Mouse (Mus musculus) activated CD4-positive, CD25-positive, alpha-beta regulatory T cell, adult 4 months (primary cell): ENCODE results near the gene Cpne5. TPM values are rescaled to one million over a fixed set of nuclear protein-coding genes. Genes with fewer than 3 reads are reported as not detected.
"Not testable (repeated sequence)": the region's sequence is repeated elsewhere in the genome, so short reads cannot be mapped to it uniquely, and the experiment has no call there.

Experiments used
- ATAC-seq: one replicate; pipeline ENCODE4 v1.8.0; 2017
- polyA plus RNA-seq, 2 experiments: library from polyadenylated mRNA; unstranded; fragments of 100-300 nt; shearing (Covaris generic); gene quantifications; one replicate each; pipeline ENCODE4 v1.2.1; 2017

Gene Cpne5
- 1 to 10 TPM; 1.5 to 1.6 TPM for polyA plus RNA-seq

DNA sequence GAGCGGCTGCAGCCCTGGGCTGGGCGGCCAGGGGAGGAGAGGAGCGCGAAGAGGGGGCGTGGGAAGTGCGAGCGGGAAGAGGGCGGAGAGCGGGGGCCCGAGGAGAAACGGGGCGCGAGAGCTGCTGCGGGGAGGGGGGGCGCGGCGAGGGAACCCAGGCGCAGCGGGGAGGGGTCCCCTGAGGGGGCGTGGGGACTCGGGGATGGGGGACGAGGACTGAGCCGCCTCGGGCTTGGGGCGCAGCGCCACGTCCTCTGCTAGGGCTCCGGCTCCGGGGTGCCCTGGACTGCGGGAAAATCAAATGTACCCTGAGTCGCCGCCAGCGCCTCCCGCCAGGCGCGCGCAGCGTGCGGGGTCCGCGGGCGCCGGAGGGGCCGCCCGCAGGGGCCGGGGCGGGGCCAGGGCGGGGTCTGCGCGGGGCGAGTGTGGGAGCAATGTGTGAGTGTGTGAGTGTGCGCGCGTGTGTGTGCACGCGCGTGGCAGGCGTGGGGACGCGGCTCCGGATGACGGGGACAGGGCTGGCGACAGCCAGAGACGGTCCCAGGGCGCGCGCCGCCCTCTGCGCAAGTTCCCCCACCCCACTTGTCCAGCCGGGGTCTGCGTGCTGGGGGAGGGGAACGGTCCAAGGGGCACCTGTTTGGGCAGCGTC, at the start of gene Cpne5:
Gene Cpne5, minus strand, starts transcription at position 396 of the 649 bp plus-strand sequence.
- ATAC-seq = no peak

DNA sequence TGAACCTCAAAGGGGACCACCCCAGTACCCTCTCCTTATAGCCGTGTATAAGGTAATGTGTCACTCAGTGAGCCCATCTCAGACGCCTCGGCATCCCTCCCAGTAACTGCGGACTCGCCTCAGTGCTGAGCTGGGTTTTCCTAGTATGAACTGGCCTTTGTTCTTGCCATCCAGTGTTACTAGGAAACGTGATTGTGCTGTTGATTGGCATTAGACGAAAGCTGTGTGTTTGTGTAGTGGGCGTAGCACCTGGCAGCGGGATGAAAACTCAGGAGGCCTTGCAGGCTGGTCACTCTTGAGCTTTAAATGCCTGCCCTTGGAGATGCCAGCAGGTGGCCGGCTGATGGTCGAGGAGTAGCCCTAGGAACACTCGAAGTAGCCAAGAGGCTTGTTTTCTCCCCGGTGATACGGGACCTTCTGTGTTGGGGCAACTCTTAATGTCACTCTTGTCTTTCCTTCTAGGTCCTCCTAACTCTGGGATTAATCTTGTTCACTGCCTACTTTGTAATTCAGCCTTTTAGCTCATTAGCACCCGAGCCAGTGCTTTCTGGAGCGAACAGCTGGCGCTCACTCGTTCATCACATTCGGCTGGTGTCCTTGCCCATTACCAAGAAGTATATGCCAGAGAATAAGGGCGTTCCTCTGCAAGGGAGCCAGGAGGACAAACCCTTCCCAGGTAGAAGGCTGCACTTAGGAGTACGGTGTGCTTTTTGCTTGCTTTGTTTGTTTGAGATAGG, 44.4 kb upstream of the Cpne5 start:
- ATAC-seq = no peak

DNA sequence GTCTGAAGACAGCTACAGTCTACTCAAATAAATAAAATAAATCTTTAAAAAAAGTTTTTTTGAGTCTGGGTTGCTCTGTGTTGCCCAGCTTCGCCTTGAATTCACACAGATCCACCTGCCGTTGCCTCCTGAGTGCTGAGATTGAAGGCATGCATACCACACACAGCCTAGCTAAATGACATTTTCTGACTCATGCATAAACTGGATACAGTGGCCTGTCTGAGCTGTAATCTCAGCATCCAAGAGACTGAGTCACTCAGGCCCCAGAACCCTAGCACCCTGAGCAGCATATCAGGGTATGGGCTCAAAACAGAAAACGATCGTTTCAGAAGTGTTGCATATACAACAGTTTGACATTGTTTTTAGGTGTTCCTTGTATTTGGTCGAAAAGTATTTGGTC, 43.6 kb upstream of the Cpne5 start:
- no peak for ATAC-seq

DNA sequence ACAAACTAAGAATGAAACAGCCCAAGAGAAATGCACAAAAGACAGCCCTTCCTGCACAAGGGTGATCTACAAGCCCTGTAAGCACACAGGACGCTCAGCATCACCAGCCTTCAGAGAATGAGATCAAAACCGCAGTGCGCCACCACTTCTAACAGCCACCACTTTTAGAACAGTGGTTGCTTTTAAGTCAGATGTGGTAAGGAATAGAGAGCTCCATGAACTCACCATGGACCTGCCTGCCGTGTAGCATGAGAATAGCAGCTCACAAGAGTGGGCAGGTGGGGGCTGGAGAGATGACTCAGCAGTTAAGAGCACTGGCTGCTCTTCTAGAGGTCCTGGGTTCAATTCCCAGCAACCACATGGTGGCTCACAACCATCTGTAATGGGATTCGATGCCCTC, 42.5 kb upstream of the Cpne5 start:
- peak; percentile 98 for ATAC-seq

DNA sequence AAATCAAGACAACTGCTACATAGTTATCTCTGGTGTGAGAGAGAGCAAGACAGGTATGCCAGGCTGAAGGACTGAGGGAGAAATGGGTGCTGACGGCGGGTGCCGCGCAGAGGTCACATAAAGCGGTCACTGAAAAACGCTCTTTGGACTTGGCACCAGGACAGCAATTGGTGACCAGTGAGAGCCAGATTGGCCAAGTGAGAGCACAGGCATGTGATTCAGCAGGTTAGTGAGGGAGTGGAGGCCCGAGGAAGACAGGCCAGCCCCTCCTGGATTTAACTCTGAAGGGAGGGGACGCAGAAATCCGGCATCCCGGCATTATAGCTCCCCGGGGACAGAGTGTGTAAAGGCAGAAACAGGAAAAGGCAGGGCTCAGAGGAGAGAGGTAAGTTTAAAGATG, 35.9 kb upstream of the Cpne5 start:
- ATAC-seq = no peak

DNA sequence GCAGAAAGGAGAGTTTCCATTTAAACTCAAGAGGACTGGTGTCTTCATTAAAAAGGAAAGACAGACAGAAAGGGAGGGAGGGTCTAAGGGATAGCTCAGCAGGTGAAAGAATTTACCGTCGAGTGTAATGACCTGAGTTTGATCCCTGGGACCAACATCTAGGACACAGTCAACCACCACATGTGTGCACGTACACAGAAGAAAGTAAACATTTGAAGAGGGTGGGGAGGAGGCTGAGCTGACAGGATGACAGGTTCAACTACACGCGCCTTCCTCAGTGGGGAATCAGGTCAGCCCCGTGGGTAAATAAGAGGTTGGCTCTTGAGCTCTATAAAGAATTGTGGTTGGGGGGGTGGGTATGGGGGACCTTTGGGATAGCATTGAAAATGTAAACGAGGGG, 35.2 kb upstream of the Cpne5 start:
- ATAC-seq = no peak

DNA sequence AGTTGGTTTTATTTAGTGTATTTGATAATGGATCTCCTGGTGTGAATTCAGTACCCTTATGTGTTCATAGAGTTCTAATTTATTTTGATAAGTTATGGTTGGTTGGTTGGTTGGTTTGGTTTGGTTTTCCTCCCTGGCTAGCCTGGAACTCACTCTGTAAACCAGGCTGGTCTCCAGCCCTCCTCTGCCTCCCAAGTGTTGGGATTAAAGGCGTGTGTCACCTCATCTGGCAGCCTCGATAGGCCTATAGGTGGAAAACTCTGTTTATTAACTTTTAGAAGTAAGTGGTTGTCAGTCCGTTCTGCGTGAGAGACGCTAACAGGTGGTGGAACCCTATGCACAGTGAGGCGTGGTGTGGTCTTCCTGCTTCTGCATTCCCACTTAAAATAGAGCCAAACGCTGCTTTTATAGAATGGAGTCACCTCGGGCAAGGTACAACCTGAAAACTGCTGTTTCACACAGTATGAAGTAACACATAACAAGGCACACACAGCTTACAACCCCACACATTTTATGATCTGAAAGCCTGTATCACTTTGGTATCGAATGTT, 32.3 kb upstream of the Cpne5 start:
- ATAC-seq = no peak

DNA sequence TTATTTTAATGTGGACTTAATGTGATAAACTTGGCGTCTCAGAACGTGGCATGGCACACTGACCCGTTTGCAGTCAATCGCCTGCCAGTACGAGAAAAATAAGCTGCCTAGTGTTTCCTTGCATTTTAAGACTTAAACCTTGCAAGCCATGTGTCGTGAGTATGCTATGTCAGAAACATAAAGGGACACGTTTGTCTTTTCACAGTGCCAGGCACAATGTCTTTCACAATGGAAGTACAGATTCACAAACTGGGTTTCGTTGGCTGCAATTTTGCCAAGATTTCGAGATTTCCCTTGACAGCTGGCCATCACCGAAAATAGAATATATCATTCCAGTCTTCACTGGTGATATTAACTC, 31.4 kb upstream of the Cpne5 start:
- ATAC-seq = no peak

DNA sequence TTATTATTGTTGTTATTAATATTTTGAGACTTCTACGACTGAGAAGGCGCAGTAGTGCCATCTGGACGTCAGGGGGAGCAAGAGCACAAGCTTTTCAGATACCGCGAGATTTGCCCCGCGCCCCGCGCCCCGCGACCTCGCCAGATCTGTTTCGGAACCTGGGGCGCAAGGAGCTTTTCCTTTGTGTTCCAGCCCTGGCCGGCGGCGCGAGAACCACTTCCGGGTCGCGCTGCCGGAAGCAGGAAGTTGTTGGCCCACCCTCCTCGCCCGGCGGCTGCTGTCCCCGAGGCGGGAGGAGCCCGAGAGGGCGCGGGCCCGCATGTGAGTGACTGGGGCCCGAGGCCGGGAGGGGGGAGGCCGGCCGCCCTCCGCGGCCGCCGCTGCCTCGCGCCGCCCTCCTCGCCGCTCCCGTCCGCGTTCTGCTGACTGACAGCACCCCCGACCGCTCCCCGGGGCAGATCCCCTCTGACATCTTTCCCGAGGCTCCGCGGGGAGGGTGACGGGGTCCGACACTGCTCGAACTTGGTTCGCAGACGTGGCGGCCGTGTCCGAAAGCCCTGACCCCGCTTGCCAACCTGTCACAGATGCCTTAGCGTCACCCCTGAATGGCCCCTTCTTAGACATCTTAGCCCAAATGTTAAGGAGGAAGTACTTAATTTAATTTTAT, 30.8 kb upstream of the Cpne5 start, which contains the start of gene BC004004:
Gene BC004004, plus strand, starts transcription at position 107 of the 667 bp plus-strand sequence.
- ATAC-seq = peak; percentile 78

DNA sequence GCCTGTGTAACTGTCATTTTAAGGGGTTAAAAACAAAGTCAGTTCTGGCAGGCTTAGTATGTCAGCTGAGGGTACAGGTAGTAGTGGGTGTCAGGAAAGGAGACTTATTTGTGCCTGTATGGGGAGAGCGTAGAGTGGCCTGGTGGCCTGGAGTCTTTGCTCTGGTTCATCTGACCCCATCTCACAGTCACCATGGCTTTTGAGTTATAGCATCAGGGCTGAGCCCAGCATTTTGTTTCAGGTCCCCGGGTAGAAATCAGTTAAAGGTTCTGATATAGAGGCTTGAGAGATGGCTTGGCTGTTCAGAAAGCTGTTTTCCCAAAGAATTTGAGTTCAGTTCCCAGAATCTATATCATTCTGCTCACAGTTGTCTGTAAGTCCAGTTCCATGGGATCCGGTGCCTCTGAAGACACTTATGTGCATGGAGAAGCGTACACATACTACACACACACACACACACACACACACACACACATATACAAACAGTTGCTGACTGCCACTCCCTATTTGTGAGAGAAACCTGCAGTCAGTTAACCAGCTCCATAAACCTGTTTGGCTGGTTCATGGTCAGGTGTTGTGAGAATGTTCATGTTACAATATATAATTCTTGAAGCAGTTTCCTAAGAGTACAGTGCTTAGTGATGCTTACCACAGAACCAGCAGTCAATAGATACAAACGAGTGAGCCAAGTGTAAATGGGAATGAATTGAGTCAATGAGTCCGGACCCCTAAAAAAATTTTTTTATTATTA, 30.1 kb upstream of the Cpne5 start:
- no peak for ATAC-seq

DNA sequence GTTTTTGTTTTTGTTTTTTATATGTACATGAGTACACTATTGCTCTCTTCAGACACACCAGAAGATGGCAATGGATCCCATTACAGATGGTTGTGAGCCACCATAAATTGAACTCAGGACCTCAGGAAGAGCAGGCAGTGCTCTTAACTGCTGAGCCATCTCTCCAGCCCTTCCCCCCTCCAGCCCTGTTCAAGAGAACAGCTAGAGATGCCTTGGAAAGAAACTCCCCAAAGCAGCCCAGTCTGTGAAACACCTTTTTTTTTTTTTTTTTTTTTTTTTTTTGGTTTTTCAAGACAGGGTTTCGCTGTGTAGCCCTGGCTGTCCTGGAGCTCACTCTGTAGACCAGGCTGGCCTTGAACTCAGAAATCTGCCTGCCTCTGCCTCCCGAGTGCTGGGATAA, 29.1 kb upstream of the Cpne5 start:
- ATAC-seq = not testable (repeated sequence)

DNA sequence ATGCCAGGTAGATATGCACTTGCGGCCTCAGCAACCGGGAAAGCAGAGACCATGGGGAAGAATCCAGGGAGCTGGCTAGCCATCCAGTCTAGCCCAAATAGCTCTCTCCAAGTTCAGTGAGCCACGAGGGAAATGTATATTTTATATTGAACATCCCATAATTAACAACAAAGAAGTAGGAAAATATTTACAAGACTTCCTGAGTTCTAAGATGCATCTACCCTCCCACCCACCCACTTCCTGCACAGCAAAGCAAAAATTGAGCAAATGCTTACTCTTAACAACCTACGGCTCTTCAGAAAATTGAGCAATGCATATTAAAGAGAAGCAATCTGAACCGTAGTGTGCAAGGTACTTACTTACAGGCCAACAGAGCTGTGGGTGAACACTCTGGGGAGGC, 26.8 kb upstream of the Cpne5 start:
- no peak for ATAC-seq

DNA sequence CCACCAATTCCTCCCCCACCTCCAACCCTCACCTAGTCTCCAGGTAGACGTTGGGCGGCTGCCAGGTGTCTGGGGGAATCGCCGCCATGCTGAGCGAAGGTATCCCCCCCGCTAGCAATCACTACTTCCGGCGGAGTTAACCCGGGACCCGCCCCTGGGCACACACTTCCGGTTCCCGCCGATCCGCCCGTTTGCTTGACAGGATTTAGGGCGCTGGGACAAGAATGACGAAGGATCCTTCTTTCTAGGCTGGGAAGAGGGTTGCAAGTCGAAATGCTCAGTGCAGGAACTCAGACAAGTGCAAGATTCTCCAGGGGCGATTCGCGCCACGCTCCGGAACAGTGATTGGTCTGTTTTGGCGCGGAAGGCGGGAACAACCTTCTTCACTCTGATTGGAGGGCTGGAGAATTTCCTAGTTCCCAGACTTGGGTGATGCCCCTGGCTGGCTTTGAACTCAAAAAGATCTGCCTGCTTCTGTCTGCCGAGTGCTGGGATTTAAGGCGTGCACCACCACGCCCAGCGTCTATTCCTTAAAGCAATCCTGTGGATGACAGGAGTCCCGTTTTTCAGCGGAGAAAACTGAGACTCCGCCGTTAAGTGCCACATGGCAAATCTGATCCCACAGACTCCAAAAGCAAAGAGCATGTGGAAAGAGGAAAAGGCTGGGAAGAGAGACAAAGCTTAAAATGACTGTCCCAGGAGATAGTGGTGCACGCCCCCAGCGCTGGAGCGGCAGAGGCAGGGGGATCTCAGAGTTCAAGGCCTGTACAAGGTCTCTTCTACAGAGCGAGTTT, 26.1 kb upstream of the Cpne5 start, which contains the start of gene Ppil1:
Gene Ppil1, minus strand, starts transcription at position 347 of the 794 bp plus-strand sequence.
- ATAC-seq = peak; percentile 53

DNA sequence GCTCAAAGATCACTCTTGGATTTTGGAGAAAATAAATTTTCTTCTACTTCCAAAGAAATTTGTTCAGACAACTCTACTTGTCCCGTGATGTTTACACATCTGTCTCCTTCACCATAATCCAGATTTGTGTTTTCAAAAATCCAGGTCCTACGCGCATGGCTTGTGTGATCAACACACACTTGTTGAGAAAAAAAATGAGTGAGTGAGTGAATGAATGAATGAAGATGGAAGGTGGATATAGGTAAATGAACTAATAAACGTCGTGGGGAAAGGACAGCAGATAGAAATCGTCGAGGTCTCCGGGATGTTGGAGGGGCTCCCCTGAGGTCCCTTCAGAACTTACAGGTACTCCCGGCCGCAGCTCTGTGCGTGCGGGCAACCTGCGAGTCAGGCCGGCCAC, 25.4 kb upstream of the Cpne5 start:
- ATAC-seq = no peak

DNA sequence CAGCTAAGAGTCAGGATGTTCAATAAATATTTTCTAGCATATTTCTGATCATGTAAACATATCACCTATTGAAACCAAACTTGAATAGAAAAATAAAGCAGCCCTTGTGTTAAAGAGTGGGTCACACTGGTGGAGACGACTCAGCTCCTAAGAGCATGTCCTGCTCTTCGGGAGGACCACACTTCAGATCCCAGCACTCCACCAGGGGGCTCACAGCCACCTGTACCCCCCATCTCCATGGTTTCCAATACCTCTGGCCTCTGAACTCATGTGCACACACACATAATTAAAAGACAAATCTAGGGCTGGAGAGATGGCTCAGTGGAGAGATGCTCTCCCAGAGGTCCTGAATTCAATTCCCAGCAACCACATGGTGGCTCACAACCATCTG, 24.3 kb upstream of the Cpne5 start:
- no peak for ATAC-seq

DNA sequence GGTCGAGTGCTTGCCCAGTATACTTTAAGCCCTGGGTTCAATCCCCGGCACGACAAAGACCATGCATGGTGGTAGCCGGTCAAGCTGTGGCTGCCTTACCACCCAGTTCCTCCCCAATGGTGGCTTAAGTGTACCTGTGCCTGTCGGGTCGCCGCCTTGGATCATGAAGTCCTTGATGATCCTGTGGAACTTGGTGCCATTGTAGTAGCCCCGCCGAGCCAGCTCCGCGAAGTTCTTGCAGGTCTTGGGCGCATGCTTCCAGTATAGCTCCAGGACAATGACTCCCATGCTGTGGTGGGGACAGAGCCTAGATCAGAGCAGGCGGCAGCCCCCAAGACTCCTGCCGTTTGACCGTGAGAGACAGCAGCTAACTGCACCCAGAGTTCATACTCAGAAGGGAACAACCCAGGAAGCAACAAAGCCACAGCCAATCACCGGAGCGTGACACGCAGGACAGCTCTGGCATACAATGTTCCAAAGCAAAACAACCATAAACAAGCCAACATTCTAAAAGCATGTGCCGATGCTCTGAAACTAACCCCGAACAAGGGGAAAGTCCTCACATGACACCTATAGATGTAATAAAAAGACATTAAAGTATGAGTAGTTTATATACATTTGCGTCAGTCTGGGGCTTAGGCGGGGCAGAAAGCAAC, 23.8 kb upstream of the Cpne5 start:
- peak; percentile 19 for ATAC-seq

DNA sequence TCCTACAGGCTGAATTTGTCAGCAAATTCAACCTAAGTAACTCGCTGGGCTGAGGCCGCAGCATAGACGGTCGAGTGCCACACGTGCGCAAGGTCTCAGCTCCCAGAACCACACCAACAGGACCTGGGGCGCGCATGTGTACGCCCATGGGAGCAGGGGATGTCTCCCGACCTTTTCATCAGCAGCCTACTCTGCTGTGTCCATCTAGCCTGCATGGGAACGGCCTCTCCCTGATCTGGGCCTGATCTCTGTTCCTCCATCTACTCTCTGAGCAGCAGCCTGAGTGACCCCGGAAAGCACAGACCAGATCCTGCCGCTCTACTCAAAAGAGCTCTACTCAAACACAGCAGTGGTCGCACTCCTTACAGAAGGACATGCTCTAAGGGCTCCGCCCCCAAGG, 22.5 kb upstream of the Cpne5 start:
- ATAC-seq = no peak

DNA sequence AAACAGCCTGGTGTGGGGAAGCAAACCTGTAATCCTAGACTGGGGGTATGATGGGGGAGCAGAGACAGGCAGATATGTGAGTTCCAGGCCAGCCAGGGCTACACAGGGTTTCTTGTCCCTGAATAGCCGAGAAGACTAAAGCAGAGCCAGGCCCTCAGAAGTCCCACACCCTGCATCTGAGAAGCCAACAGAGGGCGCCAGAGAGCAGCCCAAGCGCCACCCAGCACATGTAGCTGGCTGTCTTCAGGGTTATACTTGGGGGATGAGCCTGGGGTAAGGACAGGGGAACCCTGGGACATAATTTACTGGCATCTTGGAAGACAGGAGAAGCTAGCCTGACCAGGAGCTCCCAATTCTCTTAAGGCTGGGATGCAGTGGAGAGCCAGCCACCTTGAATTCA, 21.5 kb upstream of the Cpne5 start:
- peak; percentile 40 for ATAC-seq

DNA sequence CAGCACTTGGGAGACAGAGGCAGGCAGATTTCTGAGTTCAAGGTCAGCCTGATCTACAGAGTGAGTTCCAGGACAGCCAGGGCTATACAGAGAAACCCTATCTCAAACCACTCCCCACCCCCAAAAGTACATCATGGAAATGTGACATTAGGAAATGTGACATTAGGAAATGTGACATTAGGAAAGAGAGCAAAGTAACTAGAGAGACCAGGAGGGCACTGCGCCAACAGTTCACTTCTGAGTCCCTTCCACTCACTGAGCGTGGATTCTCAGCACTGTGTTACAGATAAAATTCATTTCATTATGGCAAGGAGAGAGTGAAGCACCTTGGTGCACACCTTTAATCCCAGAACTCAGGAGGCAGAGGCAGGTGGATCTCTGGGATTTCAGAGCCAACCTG, 21.0 kb upstream of the Cpne5 start:
- no peak for ATAC-seq

DNA sequence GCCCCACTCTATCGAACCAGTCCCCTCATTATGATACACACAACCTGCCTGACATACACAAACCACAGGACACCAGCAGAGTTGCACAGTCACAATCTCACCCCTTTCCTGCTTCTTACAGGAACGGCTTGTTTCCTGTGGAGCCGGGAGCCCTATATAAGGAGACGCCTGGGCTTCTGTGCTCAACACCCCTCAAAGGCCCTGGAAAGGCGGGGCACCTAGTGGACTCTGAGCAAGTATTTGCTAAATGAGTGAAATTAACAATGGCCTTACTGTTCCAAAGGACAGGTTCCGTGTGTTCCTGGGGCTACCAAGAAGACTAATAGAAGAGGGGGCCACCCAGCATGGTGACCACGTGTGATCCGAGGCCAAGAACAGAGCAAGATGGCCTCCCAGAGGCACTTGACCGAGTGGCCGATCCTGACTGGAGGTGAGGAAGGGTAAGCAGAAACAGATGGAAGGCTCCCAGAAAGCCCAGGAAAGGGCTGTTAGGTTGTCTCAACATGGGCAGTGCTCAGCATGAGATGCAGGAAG, 20.1 kb upstream of the Cpne5 start:
- no peak for ATAC-seq

DNA sequence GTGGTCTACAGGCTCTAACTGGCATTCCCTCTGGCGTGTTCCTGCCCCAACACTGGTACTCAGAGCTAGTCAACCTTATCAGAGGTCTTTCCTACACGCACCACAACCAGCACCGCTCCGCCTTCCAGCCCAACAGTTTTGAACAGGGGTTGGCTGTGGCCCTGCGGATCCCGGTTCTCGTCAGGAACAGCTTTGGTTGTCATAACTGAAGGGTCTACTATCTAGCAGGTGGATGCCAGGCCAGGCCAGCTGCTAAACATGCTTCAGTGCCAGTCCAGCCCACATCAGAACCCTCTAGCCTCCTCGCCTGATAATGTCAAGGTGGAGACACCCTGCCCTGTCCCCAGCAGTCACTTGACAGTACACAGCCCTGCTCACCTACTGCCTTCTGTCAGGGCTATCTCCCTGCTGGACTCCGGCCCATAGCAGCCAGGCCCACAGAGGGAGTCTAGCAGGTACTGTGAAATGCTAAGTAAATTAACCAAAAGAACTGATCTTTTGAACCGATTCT, 19.1 kb upstream of the Cpne5 start:
- ATAC-seq = no peak
